Mouse (Mus musculus): ENCODE measurements around the gene Pcgf2.
A peak's percentile ranks its signal among the peaks of the same experiment; 100 is the strongest.
"Not testable (repeated sequence)": the region's sequence is repeated elsewhere in the genome, so short reads cannot be mapped to it uniquely, and the experiment has no call there.

Gene Pcgf2

DNA sequence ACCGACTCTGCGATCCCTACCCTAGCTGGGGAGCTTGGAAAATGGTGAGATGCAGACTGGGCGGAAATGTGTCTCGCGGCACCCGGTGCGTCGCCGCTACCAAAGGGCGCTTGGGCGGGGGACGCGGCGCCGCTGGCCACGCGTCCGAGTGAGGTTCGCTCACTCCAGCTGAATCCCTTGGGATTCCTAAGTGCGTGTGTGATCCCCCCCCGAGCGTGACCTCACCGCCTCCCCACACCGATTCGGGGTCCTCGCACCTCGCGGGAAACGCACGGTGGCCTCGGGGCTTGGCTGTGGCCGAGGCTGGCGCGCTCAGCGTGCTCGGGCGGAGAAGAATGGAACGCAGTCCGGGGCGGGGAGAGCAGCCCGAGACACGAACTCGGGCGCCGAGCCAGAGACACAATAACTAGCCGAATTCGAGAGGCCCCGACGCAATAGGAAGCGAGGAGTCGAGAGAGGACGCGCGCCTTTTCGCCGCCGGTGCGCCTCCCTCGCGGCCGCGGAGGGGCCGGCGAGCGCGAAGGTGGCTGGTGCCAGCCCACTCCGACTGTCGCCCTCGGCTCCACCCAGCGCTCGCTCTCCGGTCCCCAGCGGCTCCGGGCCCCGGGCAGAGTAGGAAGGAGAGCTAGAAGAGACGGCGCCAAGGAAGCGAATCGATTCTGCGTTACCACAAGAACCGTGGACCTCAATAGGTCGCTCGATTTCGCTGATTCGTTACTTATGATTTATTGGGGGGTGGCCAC is at the start of gene Pcgf2:
Gene Pcgf2, minus strand, starts transcription at position 495 of the 743 bp plus-strand sequence.
- no peak for DNase-seq (ENCODE audit: low read depth, low spot score)

DNA sequence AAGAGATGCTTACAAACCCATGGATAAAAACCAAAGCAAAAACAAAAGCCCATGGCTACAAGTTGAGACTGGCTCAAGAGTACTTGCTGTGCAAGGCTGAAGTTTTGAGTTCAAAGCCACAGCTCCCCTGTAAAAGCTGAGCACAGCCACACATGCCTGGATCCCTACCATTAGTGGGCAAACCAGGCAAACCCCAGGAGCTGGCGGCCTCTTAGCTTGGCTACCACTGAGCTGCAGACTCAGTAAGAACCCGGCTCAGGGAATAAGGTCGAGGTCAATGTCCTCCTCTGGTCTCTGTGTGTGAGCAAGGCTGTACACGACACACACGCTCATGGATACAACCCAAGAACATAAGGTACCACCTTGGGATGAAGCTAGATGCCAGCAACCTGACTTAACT is 48.2 kb upstream of the Pcgf2 start:
- no peak for DNase-seq (ENCODE audit: low read depth, low spot score)

DNA sequence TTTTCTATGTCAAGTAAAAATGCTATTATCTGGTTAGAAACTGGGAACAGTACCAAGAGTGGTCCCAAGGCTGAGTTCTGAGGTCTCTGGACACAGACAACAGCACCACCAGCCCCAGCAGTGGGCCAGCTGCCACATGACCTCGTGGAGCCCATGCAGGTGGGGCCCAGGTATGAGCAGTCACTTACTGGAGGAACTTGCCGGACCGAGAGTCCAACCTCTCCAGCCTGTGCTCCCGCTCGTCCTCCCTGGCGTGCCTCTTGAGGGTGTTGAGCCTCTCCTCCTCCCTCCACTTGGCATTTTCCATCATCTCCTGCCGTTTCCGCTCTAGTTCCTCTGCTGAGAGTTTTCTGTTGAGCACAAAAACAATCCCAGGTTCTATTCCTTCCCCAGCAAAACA is 47.5 kb upstream of the Pcgf2 start:
- no peak for DNase-seq (ENCODE audit: low read depth, low spot score)

DNA sequence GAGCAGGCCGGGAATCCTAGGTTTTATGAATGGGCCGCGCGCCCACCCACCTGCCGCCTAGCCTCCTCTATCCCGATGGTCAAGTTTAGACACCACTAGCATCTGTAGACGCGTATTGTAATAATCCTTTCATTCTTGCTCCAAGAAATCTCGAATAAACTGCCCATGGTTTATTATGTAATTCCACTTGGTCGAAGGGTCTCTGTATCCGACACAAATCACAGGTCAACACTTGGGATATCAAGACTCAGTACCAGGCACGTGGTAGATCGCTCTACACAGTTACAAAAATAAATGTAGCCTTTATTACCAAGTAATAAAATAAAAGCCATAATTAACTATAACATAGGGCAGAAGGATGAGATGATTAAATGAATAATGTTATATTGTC is 45.0 kb upstream of the Pcgf2 start:
- no peak for DNase-seq (ENCODE audit: low read depth, low spot score)

DNA sequence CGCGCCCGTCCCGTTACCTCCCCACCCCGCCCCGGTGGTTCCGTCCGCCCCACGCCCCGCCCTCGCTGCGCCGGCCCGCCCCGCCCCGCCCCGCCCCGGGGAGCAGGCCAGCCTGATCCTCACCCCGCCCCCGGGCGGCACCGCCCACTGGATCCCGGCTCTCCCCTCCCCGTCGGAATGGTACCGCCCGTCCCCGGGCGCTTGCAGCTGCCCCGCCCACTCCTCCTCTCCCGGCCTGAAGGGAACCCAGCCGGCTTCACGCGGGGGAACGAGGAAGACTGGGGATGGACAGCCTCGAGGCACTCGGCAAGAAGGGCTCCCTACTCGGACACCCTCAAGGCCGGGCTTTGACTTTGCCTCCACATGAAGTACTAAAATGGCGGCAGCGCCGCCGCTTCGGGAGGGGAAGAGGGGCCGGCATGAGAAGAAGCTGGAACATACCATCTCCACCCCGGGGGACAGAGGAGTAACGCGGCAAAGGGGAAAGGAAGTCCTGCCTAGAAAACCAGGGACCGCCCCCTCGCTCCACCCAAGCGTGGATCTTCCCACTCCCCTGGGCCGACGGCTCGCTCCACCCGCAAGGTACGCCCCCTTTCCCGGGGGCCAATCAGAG is 44.5 kb upstream of the Pcgf2 start:
- DNase-seq (ENCODE audit: low read depth, low spot score), result peak; percentile 99

DNA sequence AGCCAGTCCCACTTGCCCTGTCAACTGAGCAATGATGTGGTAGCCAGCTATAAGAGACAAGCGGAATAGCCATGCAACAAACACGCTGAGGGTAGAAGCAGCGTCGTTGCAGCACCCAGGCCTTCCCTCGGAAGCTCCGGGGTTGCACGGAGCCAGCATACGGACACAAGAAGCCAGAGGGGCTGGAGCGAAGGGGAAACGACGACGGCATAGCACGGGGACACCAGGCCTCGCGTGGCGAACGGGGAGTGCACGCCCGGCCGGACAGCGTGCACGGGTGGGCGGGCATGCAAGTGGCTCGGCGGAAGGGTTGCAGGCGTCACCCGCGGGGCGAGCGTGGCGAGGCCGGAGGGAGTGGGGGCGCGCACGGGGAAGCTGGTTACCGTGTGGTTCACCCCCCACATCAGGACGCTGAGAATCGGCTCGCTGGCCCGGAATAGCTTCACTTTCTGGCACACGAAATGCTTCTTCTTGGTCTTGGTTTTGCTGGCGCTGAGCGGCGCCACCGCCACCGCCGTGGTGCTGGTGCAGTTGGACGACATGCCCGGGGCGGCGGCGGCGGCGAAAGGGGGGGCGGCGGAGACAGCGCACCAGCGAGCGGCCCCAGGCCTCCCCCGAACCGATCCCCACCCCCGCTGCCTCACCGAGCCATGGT is 43.9 kb upstream of the Pcgf2 start, which contains the start of gene Pip4k2b:
Gene Pip4k2b, minus strand, starts transcription at position 642 of the 655 bp plus-strand sequence.
- peak; percentile 27 for DNase-seq (ENCODE audit: low read depth, low spot score)

DNA sequence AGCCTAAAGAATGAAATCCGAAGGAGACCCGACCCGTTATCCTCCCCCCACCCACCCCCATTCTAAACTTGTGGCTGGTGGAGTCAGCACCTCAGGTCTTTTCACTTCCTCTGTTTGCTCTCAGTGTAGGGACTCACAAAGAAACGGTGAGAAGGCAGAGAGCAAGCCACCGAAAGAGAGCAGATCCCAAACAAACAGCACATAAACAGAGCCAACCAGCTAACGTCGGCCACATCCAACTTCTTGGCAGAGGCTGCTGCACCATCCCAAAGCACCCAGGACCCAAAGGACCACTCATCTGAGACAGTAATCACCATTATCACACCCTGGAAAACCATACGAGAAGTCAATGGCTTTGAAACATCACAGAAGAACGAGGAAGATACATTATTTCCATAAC is 43.1 kb upstream of the Pcgf2 start:
- no peak for DNase-seq (ENCODE audit: low read depth, low spot score)

DNA sequence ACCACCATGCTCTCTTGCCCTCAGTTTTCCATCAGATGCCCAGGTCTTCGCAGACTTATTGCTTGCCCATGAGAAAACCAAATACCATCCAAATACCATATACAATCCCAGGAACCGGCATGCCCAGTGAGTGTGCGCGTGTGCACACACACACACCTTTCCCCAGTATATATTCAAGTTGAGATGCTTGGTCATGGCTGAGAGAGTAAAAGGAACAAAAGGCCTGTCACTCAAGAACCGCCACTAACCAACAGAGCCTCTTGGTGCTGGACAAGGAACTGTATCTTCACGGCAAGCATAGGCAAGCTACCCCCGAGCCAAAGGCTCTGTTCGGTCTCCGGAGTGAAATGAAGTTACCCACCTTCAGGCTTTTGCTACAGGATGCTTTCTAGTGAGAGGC is 42.3 kb upstream of the Pcgf2 start:
- DNase-seq (ENCODE audit: low read depth, low spot score), result no peak

DNA sequence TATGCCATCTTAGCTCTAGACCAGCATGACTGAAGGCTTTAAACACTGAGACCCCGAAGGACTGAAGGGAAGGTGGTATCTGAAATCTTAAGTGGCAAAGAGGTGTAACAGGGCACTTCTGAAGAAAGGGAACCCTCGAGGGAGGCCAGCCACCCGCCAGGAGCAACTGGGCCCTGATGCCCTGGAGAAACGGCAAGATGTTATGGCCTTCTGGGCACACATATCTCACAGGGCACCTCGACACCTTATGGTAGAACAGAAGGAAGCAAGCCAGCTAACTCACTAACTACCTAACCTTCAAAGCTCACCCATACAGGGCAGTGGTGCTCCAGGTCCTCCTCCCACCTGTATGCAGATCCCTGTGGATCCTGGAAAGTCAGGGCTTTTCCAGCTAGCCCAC is 41.9 kb upstream of the Pcgf2 start:
- DNase-seq (ENCODE audit: low read depth, low spot score), result no peak

DNA sequence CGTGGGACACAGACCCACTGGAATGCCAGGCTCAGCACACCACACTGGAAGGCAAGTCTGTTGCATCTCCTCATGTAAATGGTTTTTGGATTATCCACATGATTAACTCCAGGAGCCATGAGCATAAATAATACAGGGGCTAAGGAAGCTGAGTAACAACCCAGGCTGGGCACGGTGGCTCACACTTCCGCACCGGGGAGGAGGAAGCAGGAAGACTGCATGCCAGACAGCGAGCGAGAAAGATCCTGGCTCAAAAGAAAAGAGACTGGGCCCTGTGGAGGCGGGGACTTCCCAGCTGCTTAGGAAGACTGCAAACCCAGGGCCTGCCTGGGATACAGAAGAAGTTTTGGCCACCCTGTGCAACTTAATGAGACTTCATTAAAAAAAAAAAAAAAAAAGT is 39.9 kb upstream of the Pcgf2 start:
- no peak for DNase-seq (ENCODE audit: low read depth, low spot score)

DNA sequence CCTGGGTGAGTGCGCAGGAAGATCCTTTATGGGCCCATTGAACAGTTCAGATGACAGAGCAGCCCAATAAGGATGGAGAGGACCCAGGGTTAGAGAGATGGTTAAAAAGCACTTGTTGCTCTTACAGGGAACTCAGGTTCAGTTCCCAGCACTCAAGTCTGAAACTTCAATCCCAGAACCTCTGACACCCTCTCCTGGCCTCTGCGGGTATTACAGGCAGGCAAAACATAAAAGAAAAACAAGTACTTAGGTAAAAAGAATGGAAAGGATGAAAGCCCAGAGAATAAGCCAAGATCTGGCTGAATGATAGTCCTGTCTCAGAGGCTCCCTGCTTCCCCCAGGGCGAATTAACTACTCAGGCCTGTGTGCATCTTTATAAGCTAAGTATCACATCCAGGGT is 38.9 kb upstream of the Pcgf2 start:
- no peak for DNase-seq (ENCODE audit: low read depth, low spot score)

DNA sequence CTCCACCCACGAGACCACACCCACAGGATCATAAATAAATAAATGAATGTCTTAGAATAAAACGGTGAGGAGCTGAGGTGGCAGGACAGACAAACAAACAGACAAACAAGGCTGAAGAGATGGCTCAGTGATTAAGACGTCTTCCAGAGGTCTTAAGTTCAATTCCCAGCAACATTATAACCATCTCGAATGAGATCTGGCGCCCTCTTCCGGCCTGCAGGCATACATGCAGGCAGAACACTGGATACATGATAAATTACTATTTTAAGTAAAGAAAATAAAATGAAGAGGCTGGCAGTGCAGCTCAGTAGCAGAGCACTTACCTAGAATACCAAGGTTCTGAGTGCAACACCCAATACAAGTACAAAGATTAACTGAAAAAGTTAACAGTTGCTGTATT is 38.4 kb upstream of the Pcgf2 start:
- no peak for DNase-seq (ENCODE audit: low read depth, low spot score)

DNA sequence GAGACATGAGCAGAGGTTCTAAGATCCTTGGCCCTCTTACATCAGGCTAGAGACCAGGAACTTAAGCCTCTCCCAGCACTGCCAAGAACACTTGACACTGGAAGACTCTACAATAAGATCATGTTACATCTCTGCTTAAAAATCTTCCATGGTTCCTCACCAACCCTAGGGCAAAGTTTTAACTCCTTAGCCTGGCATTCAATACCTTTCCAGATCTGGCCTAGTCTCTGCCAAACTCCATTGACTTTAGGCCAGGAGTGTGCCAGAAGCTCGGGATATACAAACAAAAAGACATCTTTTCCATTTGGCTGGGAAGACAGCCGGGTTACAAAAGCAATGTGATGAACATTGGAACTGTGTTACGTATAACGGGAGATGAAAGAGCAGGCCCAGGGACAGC is 37.3 kb upstream of the Pcgf2 start:
- no peak for DNase-seq (ENCODE audit: low read depth, low spot score)

DNA sequence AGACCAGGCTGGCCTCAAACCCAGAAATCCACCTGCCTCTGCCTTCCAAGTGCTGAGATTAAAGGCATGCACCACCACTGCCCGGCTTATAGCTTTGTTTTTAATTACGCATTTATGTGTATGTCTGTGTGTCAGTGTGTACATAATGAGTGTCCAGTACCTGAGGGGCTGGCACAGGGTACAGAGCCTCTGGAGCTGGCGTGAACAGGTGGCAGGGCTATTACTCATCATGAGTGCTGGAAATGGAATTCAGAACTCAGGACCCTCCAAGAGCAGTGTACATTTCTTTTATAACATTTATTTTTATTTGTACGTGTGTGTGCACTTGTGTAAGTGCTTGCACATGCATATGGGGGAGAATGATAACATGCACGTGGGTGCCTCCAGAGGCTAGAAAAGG is 36.3 kb upstream of the Pcgf2 start:
- DNase-seq (ENCODE audit: low read depth, low spot score), result no peak

DNA sequence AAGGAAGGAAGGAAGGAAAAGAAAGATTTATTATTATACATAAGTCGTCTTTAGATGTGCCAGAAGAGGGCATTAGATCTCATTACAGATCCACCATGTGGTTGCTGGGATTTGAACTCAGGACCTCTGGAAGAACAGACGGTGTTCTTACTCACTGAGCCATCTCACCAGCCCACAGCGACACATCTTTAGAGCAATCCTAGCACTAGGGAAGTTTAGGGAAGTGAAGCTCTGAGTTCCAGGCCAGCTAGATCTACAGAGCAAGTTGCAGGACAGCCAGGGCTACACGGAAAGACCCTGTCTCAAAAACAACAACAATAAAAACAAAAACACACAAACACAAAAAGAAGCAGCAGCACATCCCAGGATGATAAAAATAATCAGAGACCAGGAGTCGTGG is 34.5 kb upstream of the Pcgf2 start:
- not testable (repeated sequence) for DNase-seq (ENCODE audit: low read depth, low spot score)

DNA sequence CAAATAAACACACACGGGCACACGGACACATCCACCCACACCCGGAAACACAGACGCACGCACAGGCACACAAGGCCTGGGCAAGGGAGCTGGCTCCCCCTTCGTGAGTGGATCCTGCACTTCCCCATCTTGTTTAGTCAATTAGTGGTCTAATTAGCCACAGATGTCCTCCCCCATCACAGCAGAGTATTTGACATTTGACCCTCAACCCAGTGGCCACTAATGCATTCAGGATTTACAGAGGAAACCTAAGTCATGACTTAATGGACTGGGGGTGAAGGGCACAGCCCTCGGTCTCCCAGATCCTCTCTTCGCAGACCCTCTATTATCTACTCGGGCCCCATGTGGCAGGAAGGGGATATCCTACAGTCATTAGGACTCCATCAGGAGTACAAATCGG is 33.4 kb upstream of the Pcgf2 start:
- no peak for DNase-seq (ENCODE audit: low read depth, low spot score)

DNA sequence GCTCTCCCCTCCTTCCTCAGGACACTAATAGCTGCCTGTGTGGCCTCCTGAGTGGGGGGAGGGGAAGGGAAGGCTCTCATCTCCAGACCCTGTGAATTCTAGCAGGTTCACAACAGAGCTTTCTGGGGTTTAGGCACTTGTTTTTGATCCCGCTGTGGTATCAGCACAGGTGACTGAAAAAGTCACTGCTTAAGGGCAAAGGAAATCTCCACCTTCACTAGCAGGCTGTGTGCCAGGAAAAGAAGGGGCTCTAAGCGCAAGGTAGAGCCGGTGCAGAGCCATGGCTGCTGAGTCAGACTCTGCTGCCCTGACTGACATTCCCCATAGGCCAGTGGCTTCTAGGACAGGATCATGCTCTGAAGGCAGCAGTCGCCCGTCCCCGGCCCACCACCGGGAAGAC is 28.4 kb upstream of the Pcgf2 start:
- no peak for DNase-seq (ENCODE audit: low read depth, low spot score)

DNA sequence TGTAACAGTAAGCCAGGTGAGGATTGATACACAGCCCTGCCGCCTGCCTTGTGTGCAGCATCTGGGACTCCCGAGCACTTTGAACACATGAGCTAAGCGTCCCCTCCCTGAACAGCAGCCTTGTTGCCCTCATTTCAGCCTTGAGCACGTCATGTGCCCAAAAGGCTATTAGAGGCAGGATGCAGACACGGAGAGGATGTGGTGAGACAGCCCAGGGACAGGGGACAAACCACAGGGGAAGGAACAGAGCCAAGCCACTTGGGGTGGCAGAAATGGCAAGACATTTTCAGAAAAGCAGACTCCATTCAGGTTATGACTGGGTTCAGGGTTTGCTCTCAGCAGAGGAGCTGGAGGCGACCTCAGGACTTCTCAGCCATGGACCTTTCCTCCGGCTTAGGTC is 28.0 kb upstream of the Pcgf2 start:
- DNase-seq (ENCODE audit: low read depth, low spot score), result no peak

DNA sequence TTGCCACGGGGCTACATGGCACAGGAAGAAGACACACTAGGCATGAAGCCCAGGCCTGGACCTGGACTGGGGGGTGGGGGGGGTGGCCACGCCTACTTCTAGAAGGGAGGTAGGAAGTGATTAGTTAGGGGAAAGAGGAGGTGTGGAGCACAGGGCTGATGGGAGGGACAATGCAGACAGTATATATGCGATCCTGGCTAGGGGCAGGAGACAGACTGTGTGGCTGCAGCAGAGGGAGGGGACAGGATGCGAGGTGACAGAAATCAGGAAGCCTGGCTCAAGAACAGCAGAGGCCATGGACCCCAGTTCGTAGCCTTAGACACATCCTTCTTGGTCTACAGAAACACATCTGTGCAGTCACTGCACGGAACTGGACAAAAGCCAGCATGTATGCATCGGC is 23.4 kb upstream of the Pcgf2 start:
- DNase-seq (ENCODE audit: low read depth, low spot score), result no peak

DNA sequence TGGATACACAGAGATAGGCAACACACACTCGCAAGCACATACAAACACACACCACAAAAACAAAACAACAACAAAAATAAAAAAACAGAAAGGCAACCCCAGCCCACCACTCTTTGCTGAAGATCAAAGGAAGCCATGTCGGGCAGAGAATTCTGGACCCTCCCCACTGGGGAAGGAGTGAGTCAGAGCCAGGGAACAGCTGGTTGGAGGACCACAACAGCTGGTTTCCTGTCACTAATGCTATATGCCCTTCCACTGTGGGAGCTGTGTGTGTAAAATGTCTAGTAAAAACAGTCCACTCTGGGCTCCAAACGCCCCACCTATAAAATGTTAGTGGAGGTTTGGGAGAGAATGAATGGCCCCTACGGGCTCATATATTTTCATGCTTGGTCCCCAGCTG is 21.0 kb upstream of the Pcgf2 start:
- DNase-seq (ENCODE audit: low read depth, low spot score), result no peak

DNA sequence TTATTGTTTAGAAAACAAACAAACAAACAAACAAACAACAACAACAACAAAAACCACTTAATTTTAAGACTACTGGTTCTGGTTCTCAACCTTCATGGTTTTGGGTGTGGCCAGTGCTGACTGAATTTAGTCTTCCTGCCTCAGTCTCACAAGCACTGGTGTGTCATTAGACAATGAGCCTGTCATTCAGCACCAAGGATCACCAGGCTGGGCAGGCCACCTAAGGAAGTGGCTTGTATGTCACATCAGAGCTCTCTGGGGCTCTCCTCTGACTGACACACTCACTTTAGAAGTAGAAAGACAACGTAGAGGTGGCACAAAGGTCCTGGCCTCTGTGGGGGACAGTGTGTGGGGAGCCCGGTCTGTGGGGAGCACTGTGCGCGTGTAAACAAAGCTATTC is 18.7 kb upstream of the Pcgf2 start:
- DNase-seq (ENCODE audit: low read depth, low spot score), result no peak

DNA sequence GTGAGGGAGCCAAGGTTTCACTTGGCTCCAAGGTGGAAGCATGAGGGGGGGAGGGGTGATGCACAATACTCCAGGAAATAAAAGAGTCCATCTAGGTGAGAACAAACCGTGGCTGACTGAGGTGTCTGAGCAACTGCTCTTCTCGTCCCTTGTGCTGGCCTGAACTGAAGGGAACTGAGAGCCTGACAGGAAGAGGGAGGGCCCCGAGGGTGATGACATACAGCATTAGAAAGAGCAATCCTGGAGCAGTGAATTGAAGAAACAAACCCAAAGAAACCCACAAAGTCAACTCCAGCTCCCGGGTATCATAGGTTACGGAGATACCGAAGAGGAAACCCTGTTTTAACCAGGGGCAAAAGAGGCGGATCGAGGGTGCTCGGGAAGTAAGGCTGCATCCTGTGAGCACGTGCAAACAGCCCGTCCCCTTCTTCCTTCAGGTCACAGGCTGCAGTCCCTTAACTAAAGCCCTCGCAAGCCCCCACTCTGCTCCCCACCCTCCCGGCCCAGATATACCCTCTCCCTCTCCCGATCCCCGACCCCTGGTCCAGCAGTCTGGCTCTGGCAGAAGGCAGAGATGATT is 18.1 kb upstream of the Pcgf2 start:
- DNase-seq (ENCODE audit: low read depth, low spot score), result no peak
